Mouse (Mus musculus) kidney, postnatal 0 days (tissue): ENCODE data around the gene Frrs1. TPM values are rescaled to one million over a fixed set of nuclear protein-coding genes. Genes with fewer than 3 reads are reported as not detected.

ENCODE experiments used
- ATAC-seq: fragments of 200-750 bp; cut with Nextera tagmentation; replicated peaks from 2 replicates; pipeline ENCODE4 v1.8.0; 2017; ENCODE audit warnings: low read depth, moderate number of reproducible peaks, moderate TSS enrichment, moderate library complexity; ENCODE audit not compliant: low FRiP score
- DNase-seq: peaks from one replicate; pipeline ENCODE4 v3.0.0-alpha.2; 2016; ENCODE audit warnings: low spot score
- H3K27ac ChIP-seq: fragments of 300-500 bp; sonication (generic); 2 replicates; pipeline ENCODE4 v1.5.1; 2014; ENCODE audit warnings: mild to moderate bottlenecking
- H3K27me3 ChIP-seq: fragments of 300-500 bp; sonication (generic); 2 replicates; pipeline ENCODE4 v1.6.1; 2014; ENCODE audit warnings: low read length, mixed read lengths; ENCODE audit not compliant: insufficient read depth
- H3K36me3 ChIP-seq: fragments of 300-500 bp; sonication (generic); 2 replicates; pipeline ENCODE4 v1.6.1; 2014; ENCODE audit warnings: low read length, mixed read lengths; ENCODE audit not compliant: insufficient read depth
- H3K4me1 ChIP-seq: fragments of 300-500 bp; sonication (generic); replicated peaks from 2 replicates; pipeline ENCODE4 v1.6.1; 2014; ENCODE audit warnings: antibody characterized with exemption, low read length, mixed read lengths; ENCODE audit not compliant: insufficient read depth
- H3K4me2 ChIP-seq: fragments of 300-500 bp; sonication (generic); 2 replicates; pipeline ENCODE4 v1.6.1; 2014; ENCODE audit warnings: mild to moderate bottlenecking, low read length, moderate library complexity, mixed read lengths
- H3K4me3 ChIP-seq: fragments of 300-500 bp; sonication (generic); replicated peaks from 2 replicates; pipeline ENCODE4 v1.5.1; 2014; ENCODE audit warnings: low read depth, low read length
- H3K9ac ChIP-seq: fragments of 300-500 bp; sonication (generic); 2 replicates; pipeline ENCODE4 v1.6.1; 2014; ENCODE audit warnings: low read depth, low read length
- H3K9me3 ChIP-seq: fragments of 300-500 bp; sonication (generic); replicated peaks from 2 replicates; pipeline ENCODE4 v1.6.1; 2016; ENCODE audit warnings: low read length, inconsistent platforms, mixed read lengths
- CTCF ChIP-seq: IDR thresholded peaks from 2 replicates; pipeline ENCODE4 v1.5.1; 2016; ENCODE audit warnings: antibody characterized with exemption, low read depth, mild to moderate bottlenecking, moderate library complexity
- WGBS: fragments of 180-500 bp; shearing (Covaris S2); extraction: QIAGEN DNeasy Blood & Tissue Kit; methylation state at CpG from one replicate; pipeline ENCODE4 v1.1.7; 2014; 5-methylcytosine and 5-hydroxymethylcytosine counted together
- polyA plus RNA-seq: library from polyadenylated mRNA; unstranded; fragments of >200 nt; fragmentation: Nextera tagmentation; extraction: Ambion mirVana; gene quantifications from 2 replicates; pipeline ENCODE4 v1.2.1, GENCODE M21; 2015

Gene Frrs1
- polyA plus RNA-seq, 1 experiment from 2014 or later, result 21.7 TPM

DNA sequence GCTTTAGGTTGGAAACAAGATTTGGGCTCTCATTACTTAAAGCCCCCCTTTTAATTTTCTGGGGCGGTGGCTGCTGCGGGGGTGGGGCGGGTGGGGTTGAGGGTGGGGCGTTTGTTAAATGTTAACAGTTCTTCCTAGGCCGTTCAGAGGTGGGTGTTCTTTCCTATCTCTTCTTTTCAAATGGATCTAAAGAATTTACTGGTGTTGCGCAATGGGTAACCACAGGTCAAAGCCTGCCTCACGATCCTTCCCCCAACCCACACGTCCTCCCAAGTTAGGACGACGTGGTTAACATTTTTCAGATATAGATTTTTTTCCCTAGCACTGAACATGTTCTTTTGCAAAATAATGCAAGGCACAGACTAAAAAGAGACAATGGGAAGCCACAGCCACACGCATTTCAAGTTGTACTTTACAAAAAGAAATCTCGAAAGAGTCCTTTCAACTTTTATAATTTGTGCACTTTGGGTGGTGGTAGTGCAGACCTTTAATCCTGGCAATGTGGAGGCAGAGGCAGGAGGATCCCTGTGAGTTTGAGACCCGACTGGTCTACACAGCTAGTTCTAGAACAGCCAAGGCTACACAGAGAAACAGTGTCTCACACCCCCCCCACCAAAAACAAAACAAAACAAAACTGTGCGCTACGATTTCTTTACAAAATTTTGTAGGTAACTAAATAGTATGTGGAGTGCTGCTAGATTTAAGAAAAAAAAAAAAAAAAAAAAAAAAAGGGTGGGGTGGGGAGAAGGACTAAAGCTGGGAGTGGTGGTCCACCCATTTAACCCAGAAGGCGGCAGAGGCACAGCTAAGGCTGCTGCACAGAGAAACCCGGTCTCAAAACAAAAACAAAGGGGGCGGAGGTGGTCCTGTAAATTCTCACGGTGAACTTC, 1.3 kb downstream of the Frrs1 start:
- peak overlapping the region; percentile 44; the same call in 1 of the 2 replicates for H3K4me3 ChIP-seq
- 57% methylated on average over 19 of the region's 19 CpGs for WGBS
- ATAC-seq, result peak; percentile 27; the same call in 1 of the 2 replicates

DNA sequence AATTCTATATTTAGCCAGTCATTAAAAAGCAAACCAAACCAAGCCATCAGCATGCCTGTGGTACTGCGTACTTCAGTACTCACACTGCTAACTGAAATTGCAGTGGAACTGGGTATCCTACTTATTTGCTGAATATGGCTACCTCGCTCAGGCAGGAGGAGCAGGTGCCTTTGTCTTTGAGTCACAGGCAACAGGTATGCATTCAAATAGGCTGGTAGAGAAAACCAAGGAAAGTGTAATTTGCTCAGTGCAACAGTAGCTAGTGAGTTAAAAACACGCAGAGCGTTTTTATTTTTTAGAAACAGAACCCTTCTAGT, 1.9 kb downstream of the Frrs1 start:
- peak; percentile 17 for DNase-seq
- H3K36me3 ChIP-seq, result no peaks in the 10 kb centered on the region
- no peaks in the 10 kb centered on the region for H3K9me3 ChIP-seq
- H3K4me3 ChIP-seq, result peak overlapping the region; percentile 44
- 9% methylated on average over 4 of the region's 4 CpGs for WGBS
- H3K4me1 ChIP-seq, result no peaks in the 10 kb centered on the region
- no peaks in the 10 kb centered on the region for H3K27me3 ChIP-seq
- peak; percentile 41; the same call in 1 of the 2 replicates for ATAC-seq
- H3K27ac ChIP-seq, result peak overlapping the region; percentile 70
- peak overlapping the region; percentile 79 for H3K4me2 ChIP-seq
- no peak for TF ChIP-seq CTCF
- peak overlapping the region; percentile 52 for H3K9ac ChIP-seq

More for the DNA sequence above, 1.3 kb downstream of the Frrs1 start:
- no peaks in the 10 kb centered on the region for H3K9me3 ChIP-seq
- peak overlapping the region; percentile 79 for H3K4me2 ChIP-seq
- no peaks in the 10 kb centered on the region for H3K36me3 ChIP-seq
- peak overlapping the region; percentile 52; the same call in 1 of the 2 replicates for H3K9ac ChIP-seq
- no peak for DNase-seq
- TF ChIP-seq CTCF, result no peak
- H3K27ac ChIP-seq, result peak overlapping the region; percentile 70
- no peaks in the 10 kb centered on the region for H3K4me1 ChIP-seq
- no peaks in the 10 kb centered on the region for H3K27me3 ChIP-seq

DNA sequence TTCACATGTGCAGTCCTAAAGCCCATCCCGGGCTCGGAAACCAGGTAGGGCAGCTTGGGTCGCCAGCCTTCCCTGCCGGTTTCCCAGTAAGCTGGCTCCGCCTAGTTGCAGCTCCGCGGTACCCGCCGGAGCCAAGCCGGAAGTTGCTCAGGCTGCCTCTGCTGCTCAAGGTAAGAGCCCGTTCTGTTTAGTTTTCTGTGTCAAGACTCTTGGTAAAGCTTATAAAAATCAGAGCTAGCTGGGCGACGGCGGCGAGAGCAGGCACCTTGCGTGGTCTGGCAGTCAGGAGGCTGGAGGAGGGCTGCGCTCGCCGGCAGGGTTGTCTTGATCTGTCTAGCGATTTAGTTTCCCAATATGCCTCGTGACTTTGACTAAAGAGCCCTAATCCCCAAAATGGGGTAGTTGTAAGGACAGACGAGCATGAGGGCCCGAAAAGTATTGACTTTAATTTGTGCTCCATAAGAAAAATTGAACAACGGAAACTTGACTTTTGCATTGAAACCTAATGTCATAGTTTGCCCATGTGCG, 2.3 kb downstream of the Frrs1 start:
- DNase-seq, result peak; percentile 67
- Histone ChIP-seq H3K9ac (peak overlapping the region; percentile 52), H3K27ac (peak overlapping the region; percentile 70), H3K36me3 (no peaks in the 10 kb centered on the region), H3K27me3 (no peaks in the 10 kb centered on the region), H3K4me3 (peak overlapping the region; percentile 44), H3K4me2 (peak overlapping the region; percentile 79), H3K9me3 (no peaks in the 10 kb centered on the region), H3K4me1 (no peaks in the 10 kb centered on the region)
- ATAC-seq, result peak; percentile 85
- 3% methylated on average over 25 of the region's 25 CpGs for WGBS
- peak; percentile 23; the same call in 1 of the 2 replicates for TF ChIP-seq CTCF

GRCm38 (mm10) chr3:116862621-116863020, 3.4 kb downstream of the Frrs1 start:
- ATAC-seq (no peak), DNase-seq (no peak)
- Histone ChIP-seq H3K9me3 (no peaks in the 10 kb centered on the region), H3K4me3 (no peak overlapping the region), H3K4me2 (no peak overlapping the region), H3K9ac (no peak overlapping the region), H3K36me3 (no peaks in the 10 kb centered on the region), H3K4me1 (no peaks in the 10 kb centered on the region), H3K27me3 (no peaks in the 10 kb centered on the region), H3K27ac (no peak overlapping the region)
- WGBS, result 71% methylated on average over 1 of the region's 1 CpGs
- no peak for TF ChIP-seq CTCF

DNA sequence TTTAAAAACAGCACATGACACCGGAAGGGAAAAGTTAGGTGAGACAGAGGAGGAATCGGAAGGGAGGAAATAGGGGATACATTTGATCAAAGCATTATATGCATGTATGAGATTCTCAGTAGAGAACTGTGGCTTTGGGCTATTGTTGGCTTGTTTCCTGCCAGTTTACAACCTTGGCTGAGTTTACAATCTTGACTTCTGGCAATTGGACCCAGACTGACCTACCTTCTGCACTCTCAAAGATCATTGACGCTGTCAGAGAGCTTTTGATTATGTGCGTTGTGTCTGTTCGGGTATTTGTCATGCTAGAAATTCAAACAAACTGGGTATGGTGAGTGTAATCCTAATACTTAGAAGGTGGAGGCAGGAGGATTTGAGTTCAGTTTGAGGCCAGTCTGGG, 5.2 kb downstream of the Frrs1 start:
- Histone ChIP-seq H3K4me1 (no peaks in the 10 kb centered on the region), H3K36me3 (no peaks in the 10 kb centered on the region), H3K9me3 (no peaks in the 10 kb centered on the region), H3K27ac (no peak overlapping the region), H3K4me2 (no peak overlapping the region), H3K4me3 (no peak overlapping the region), H3K9ac (no peak overlapping the region), H3K27me3 (no peaks in the 10 kb centered on the region)
- no peak for TF ChIP-seq CTCF
- no peak for DNase-seq
- ATAC-seq, result no peak
- 54% methylated on average over 5 of the region's 5 CpGs for WGBS

GRCm38 (mm10) chr3:116865199-116865636, 6.0 kb downstream of the Frrs1 start:
- WGBS, result 75% methylated on average over 1 of the region's 1 CpGs
- no peak for DNase-seq
- Histone ChIP-seq H3K27ac (no peak overlapping the region), H3K9me3 (no peaks in the 10 kb centered on the region), H3K9ac (no peak overlapping the region), H3K4me2 (no peak overlapping the region), H3K4me3 (no peak overlapping the region), H3K27me3 (no peaks in the 10 kb centered on the region), H3K36me3 (no peaks in the 10 kb centered on the region), H3K4me1 (no peaks in the 10 kb centered on the region)
- TF ChIP-seq CTCF, result no peak
- no peak for ATAC-seq
